Mouse (Mus musculus) bone marrow macrophage, adult 2 months (primary cell): ENCODE measurements around the gene Slc35d2.

ENCODE experiments used
- CTCF ChIP-seq: IDR thresholded peaks from 2 replicates; pipeline ENCODE4 v1.5.1; 2012; ENCODE audit warnings: low read depth, mild to moderate bottlenecking, low read length, moderate library complexity
- POLR2A ChIP-seq: IDR thresholded peaks from 2 replicates; pipeline ENCODE4 v1.6.1; 2012; ENCODE audit warnings: mild to moderate bottlenecking, low read depth, low read length, borderline replicate concordance

DNA sequence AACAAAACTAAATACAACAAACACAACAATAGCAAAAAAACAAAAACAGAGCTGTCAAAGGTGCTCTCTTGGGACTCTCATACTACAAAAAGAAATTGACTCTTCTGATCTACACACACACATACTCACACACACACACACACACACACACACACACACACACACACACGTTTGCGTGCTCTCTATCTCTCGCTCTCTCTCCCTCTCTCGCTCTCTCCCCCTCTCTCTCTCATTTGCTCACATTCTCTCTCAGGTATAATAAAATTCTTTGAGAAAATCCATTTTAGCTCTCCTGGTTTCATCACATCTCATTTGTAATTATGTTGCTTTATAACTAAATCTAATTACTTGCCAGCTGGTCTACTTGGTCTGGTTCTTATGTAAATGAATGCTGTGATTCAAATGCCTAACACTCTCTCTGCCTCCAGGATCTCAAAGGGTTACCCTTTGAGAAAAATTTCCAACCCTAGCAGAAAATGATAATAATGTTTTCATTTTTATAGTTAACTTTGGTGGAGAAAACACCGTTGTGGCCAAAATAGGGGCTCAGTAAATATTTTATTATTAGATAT lies 68.1 kb downstream of the Slc35d2 start:
- TF ChIP-seq CTCF, result no peak
- no peak for TF ChIP-seq POLR2A
